Mouse (Mus musculus) ovary, adult 10 weeks (tissue): ENCODE measurements around the gene Ugt2a2. TPM values are rescaled to one million over a fixed set of nuclear protein-coding genes. Genes with fewer than 3 reads are reported as not detected.

Source experiments
- polyA plus RNA-seq: library from polyadenylated mRNA; stranded (reverse); fragments of 350-450 nt; fragmentation: Illumina TruSeq; extraction: RNeasy Lipid Tissue Mini Kit (QIAGEN cat#74804); gene quantifications from one replicate; pipeline ENCODE4 v1.2.3, GENCODE M21; 2014

Ugt2a2 gene
- not detected for polyA plus RNA-seq

DNA sequence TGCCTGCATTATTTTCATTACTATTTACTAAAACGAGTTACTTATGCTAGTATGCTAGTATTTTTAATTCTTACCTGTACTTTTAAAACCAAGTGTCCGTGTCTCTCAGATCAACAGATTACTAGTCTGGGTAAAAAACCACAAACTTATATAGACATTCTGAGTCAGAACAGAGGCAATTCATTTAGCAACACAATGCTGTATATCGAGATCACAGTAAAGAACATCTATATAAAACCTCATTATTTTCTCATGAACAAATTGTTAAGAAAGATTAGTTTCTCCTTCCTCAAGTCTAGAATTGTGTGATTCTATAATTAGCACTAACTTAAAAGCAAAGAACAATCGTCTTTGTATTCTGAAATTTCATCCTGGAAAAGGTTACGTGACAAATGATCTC, at the start of gene Ugt2a2:
TSS of gene Ugt2a2 (minus strand) at position 101 of the 400 bp plus-strand sequence.

GRCm38 (mm10) chr5:87490771-87491170, 8.7 kb upstream of the Ugt2a2 start, which contains the start of gene Ugt2a1:
Gene Ugt2a1, minus strand, starts transcription at chr5:87490871.

GRCm38 (mm10) chr5:87486706-87487105, 4.6 kb upstream of the Ugt2a2 start, which contains the start of gene Gm43638:
Gene Gm43638, minus strand, starts transcription at chr5:87486806.

DNA sequence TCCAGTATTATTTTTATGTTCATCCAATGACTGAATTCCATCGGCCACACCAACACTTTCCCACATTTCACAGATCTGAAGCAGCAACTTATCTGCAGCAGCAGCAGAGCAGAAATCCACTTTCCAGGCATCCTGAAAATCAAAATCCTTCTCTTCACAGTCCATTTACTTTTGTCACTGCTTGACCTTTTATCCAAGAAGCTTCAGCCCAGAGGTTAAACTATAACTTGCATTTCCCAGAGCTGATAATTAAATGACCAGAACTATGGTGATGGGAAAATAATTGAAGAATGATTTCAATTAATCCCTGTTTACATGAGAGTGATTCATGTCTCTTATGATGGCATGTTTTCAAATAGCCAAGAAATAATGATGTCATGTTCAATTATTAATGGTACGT, 58.0 kb downstream of the Ugt2a2 start, which contains the start of gene Ugt2b38:
TSS of gene Ugt2b38 (minus strand) at position 163 of the 400 bp plus-strand sequence.

Other genes starting within 250 kb of the Ugt2a2 start
- gene Ugt2b37, start 227.5 kb downstream of the Ugt2a2 start, polyA plus RNA-seq: not detected
- not detected for gene Ugt2a3, start 145.1 kb downstream of the Ugt2a2 start, polyA plus RNA-seq
- not detected for gene Ugt2b38, start 58.1 kb downstream of the Ugt2a2 start, polyA plus RNA-seq
- not detected for gene Gm43638, start 4.5 kb upstream of the Ugt2a2 start, polyA plus RNA-seq
- gene Ugt2a1, start 8.6 kb upstream of the Ugt2a2 start, polyA plus RNA-seq: not detected
- gene Sult1b1, start 55.9 kb upstream of the Ugt2a2 start, polyA plus RNA-seq: not detected
- gene Sult1d1, start 86.8 kb upstream of the Ugt2a2 start, polyA plus RNA-seq: 2.6 TPM
- gene Sult1e1, start 109.3 kb upstream of the Ugt2a2 start, polyA plus RNA-seq: not detected
- not detected for gene Csn1s1, start 183.9 kb upstream of the Ugt2a2 start, polyA plus RNA-seq
- not detected for gene Csn2, start 217.4 kb upstream of the Ugt2a2 start, polyA plus RNA-seq